Mouse (Mus musculus) layer of hippocampus, postnatal 14 days (tissue): Measurements from ENCODE around the gene Pdx1. TPM values are rescaled to one million over a fixed set of nuclear protein-coding genes. Genes with fewer than 3 reads are reported as not detected.

Experiments
- DNase-seq, 2 experiments: peaks; one replicate each; pipeline ENCODE4 v3.0.0; 2021 to 2022; ENCODE audit warnings: low spot score in 2 of 2, mixed read lengths in 1 of 2
- microRNA-seq, 2 experiments: library from miRNA; unstranded; fragments of <30 nt; microRNA quantifications; one replicate each; pipeline ENCODE4 v1.2.0; 2021
- total RNA-seq, 2 experiments: library from RNA; stranded (reverse); gene quantifications; 2 replicates each; pipeline ENCODE4 v1.2.3; 2021

Gene Pdx1
- total RNA-seq, 2 experiments from 2014 or later = not detected

DNA sequence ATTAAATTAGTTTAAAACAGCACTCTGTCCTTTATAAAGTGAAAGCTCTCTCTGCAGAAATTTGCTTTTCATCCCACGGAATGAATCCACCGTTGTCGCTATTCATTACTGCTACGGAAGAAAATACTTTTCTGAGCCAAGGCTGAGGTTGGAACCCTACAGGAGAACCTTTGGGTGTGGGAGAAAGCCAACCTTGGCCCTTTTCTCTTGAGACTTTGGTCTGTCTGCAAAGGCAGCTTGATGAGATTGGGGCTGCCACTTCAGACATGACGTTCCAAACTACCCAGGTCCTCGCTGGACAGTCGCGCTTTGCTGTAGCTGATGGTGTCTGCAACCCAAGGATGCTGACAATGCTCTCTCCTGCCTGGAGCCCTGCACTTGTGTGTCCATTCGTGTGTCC, 38.7 kb downstream of the Pdx1 start:
- DNase-seq = no peak

DNA sequence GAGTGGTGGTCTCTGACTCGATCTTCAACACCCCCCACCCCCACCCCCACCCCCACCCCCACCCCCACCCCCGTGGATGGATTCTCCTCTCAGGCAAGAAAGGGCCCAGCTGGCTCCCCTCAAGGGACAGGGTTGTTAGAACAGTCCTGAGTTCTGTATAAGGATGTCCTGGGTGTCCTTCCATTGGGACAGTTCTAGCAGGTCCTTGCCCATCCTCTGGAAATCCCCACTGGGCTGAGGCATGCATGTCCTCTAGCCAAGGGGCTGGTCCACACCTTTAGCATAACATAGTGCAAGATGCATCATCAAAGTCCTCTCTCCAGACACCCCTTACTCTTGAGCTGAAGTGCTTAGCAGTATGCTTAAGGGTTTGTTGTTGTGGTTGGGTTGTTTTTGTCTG, 40.0 kb downstream of the Pdx1 start:
- no peak for DNase-seq

DNA sequence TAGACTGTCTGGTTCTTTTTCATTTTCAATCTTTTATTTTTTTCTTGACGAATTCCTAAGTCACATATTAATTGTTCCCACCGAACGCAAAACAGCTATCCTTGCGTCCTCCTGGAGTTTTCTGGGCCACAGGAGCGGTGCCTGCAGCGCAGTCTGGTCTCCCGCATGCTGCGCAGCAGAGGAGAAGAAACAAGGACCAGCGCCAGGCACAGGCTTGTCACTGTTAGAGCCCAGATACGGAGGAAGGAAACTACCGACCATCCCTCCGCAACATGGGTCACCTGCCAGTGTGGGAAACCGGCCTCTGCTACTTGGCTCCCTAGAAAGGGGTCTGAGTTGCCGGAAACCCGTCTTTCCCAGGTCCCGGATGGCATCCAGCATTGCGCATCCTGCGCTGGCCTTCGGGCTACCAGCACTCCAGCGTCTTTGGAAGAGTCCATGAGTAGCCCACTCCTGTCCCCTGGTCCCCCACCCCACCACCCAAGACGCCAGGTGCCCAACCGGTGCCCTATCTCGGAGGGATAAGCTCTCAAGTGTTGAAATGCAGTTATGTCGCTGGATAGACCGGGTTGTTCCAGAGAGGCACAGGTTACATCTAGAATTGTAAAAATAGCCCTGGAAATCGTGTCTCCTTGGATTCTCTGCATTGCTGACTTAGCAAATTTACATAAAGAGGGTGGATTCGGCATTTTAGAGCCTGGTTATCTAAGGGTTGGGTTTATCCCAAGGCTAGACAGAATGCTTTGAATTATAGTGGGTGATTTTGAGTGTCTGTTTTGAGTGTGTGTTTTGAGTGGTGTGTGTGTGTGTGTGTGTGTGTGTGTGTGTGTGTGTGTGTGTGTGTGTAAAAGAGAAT, 43.3 kb downstream of the Pdx1 start:
- no peak for DNase-seq

DNA sequence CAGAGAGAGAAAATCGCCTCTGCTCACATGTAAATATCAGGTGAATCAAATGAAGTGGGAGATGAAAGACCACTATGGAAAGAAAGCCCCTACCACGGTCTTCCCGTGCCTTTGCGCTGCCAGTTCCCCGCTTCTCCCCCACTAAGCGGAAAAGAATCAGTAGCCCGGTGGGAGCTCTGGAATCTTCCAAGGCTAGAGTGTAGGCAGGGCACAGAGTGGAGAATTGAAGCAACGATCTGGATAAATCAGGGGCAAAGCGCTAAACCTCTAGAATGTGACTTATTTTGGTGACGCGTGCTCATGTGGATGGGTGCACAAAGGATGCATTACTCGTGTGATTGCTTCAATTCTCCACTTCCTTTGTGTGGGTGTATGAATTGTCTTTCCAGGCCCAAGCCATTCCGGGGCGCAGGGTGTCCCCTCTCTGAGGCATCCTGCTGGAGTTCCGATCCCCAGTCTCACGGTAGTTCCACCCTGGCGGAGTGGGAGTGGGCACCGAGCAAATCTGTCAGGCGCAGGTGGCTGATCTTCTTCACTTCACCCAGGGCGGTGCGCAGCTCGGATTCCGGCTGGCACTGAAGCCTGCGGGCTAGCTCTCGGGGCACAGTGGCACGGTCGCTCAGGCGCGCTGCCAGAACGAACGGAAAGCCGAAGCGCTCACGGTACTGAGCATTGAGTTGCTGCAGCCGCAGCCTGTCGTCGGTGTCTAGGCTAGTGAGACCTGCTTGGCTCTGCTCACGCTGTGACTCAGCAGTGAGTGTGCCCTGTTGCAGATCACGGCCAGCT, 45.1 kb downstream of the Pdx1 start:
- DNase-seq = no peak

DNA sequence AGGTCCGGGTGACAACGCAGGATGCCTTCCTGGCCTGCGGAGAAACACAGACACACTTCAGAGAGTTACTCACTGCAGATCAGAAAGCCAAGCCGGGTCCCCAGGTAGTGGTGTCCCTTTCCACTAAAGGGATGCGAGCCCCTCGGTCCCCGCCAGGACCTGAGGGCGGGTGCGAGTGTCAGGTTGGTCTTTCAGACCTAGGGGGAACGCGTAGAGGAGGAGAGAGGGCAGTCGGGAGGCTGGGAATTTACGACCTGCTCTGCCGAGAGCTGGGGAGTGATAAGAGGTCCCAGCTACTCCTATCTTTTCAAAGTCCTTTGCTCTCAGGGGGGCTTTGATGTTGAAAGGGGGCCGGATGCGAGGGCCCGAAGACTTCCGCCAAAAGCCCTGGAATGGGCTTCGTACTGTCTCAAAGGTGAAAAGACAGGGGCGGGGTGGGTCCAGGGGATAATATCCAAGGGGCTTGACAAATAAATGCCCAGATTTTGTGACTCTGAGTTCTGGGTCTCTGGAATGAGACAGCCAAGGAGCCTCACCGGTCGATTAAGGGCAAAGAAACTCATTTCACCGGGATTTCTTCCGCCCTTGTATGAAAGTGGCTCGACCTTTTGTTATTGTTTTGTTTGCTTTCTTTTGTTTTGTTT, 45.8 kb downstream of the Pdx1 start:
- DNase-seq = no peak

DNA sequence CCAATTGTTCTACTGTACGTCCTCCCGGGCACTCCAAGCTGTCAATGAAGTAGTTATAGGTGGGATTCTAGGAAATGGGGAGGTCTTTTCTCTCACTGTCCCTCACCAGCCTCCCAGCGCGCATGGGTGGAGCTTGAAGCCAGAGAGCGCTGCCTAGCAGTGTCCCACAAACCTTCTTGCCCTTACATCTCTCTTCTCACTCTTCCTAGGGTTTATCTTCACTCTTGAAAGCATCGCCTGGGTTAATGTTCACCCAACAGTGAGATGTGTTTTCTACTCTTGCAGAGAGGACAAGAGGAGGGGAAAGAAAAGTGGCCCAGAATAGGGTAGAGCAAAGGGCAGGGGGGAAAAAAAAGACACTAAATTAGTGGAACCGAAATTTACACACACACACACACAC, 47.6 kb downstream of the Pdx1 start:
- DNase-seq = no peak

DNA sequence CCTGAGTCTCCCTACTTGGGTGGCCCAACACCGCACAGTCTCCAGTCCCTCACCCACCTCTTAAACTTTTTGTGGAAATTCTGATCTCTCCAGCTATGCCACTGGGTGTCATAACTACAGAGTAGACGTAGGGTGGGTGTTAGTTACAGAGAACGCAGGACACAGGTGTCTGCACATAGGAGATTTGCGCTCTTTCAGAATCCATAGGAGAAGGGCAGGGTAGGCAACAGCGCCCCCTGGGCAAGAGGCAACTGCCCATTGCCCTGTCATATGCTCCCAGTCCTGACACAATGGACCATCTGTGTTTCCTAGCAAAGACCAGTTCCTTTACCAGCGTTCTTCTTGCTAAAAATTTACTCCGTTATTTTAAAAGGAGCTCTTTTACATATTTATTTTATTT, 48.2 kb downstream of the Pdx1 start:
- DNase-seq = no peak

DNA sequence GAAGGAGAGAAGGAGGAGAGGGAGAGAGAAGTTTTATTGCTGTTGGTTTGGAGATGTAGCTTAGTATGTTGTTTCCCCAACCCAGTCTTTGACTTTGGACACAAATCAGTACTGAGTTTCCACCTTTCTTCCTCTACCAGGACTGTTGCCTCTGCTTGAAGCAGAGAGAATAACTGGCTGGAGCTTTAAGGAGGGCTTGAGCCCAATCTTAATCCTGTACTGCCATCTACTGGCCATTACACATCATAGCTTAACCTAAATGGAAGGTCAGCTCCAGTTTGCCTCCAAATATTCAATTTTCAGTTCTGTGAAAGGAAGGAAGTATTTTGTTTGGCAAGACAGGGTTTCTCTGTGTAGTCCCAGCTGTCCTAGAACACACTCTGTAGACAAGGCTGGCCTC, 49.9 kb downstream of the Pdx1 start:
- peak in 1 of 2 experiments; percentile 64 for DNase-seq

DNA sequence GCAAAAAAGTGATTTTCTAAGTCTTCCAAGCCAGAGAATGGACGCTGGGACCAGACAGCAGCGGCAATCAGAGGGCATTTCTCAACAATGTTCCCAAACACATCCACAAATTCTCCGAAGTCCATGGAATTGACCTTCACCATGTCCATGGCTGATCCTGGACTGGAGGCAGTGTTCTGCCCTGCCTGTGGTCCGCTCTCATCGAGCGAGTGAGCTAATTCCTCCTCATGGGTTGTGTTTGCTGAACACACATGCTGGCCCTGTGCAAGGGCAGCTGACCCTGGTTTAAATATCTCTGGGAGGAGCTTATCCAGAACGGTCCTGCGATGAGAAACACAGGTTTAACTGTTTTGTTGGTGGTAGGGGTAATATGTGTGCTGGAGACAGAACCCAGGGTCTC, 52.4 kb downstream of the Pdx1 start, which contains the start of gene Urad:
Gene Urad (minus strand): TSS at position 258 of the 400 bp plus-strand sequence.
- no peak for DNase-seq

DNA sequence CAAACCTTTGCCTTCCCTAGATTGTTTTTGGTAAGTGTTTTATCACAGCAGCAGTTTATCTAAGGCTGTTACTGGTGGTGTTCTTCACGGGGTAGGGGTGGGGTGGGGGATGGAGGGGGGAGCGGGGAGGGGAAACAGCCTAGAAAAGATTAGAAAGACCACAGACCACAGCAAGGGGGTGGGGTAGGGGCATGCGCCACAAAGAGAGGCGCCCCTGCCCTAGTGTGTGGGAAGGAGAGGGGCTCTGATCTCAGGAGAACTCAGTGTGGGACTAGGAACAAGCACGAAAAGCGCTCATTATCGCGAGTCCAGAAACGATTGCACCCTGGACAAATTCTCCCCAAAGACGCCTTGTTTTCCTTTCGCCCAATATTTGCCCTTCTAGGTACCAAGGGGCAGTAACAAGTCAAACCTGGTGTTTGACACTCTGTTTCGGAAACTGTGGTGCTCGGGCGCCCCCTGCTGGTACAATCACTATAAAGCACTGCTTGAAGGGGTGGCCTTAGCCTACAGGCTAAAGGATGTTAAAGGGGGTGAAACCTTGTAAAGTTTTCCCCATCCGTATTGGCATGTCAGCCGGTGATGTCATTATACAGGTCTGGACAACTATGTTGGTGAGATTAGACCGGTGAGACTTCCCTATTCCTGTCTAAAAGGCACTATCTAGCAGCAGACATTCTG, 53.6 kb downstream of the Pdx1 start:
- peak; percentile 39 to 55 for DNase-seq

Small RNA genes within 50 kb of the gene (microRNA-seq; reads per million reads assigned to microRNA genes)
- 0.57 to 1.1 reads per million in 2 experiments for gene Mir7k

Other genes starting within 250 kb of the Pdx1 start
- gene Lnx2, start 193.4 kb upstream of the Pdx1 start, total RNA-seq = 1 to 10 TPM; 5.2 to 6.1 TPM
- 10 to 100 TPM; 62.4 to 75.0 TPM for gene Polr1d, start 192.9 kb upstream of the Pdx1 start, total RNA-seq
- gene Gsx1, start 81.3 kb upstream of the Pdx1 start, total RNA-seq = under 1 TPM; 0.72 to 0.97 TPM
- not detected for gene Cdx2, start 37.3 kb downstream of the Pdx1 start, total RNA-seq
- not detected for gene Urad, start 52.5 kb downstream of the Pdx1 start, total RNA-seq
- 1 to 10 TPM; 6.2 to 6.8 TPM for gene Flt3, start 130.5 kb downstream of the Pdx1 start, total RNA-seq
- 10 to 100 TPM; 89.4 to 97.4 TPM for gene Pan3, start 160.2 kb downstream of the Pdx1 start, total RNA-seq